Mouse (Mus musculus) lung, embryonic 15.5 days (tissue): ENCODE data around the gene Aif1. TPM values are rescaled to one million over a fixed set of nuclear protein-coding genes. Genes with fewer than 3 reads are reported as not detected.

Source experiments
- ATAC-seq: fragments of 200-750 bp; cut with Nextera tagmentation; 2 replicates; pipeline ENCODE4 v1.8.0; 2017; ENCODE audit warnings: moderate number of reproducible peaks, borderline replicate concordance; ENCODE audit not compliant: low FRiP score, low TSS enrichment; ENCODE audit errors: extremely low read depth
- H3K27ac ChIP-seq: fragments of 300-500 bp; sonication (generic); 2 replicates; pipeline ENCODE4 v1.5.1; 2015; ENCODE audit warnings: moderate library complexity, mild to moderate bottlenecking, inconsistent platforms
- H3K27me3 ChIP-seq: fragments of 300-500 bp; sonication (generic); 2 replicates; pipeline ENCODE4 v1.6.1; 2015; ENCODE audit warnings: inconsistent platforms
- H3K36me3 ChIP-seq: fragments of 300-500 bp; sonication (generic); 2 replicates; pipeline ENCODE4 v1.6.1; 2015; ENCODE audit warnings: inconsistent platforms
- H3K4me1 ChIP-seq: fragments of 300-500 bp; sonication (generic); 2 replicates; pipeline ENCODE4 v1.6.1; 2015; ENCODE audit warnings: inconsistent platforms
- H3K4me2 ChIP-seq: fragments of 300-500 bp; sonication (generic); 2 replicates; pipeline ENCODE4 v1.6.1; 2015; ENCODE audit warnings: inconsistent platforms, mild to moderate bottlenecking, moderate library complexity
- H3K4me3 ChIP-seq: fragments of 300-500 bp; sonication (generic); 2 replicates; pipeline ENCODE4 v1.5.1; 2015; ENCODE audit warnings: mild to moderate bottlenecking, inconsistent platforms
- H3K9ac ChIP-seq: fragments of 300-500 bp; sonication (generic); 2 replicates; pipeline ENCODE4 v1.6.1; 2015; ENCODE audit warnings: inconsistent platforms
- H3K9me3 ChIP-seq: fragments of 300-500 bp; sonication (generic); 2 replicates; pipeline ENCODE4 v1.6.1; 2016; ENCODE audit warnings: inconsistent platforms
- WGBS: fragments of 180-500 bp; shearing (Covaris S2); methylation state at CpG from one replicate; pipeline ENCODE4 v1.1.7; 2015; 5-methylcytosine and 5-hydroxymethylcytosine counted together
- polyA plus RNA-seq: library from polyadenylated mRNA; unstranded; fragments of >200 nt; fragmentation: Nextera tagmentation; extraction: Ambion mirVana; gene quantifications from 2 replicates; pipeline ENCODE4 v1.2.1, GENCODE M21; 2015

Gene Aif1
- polyA plus RNA-seq, 1 experiment from 2014 or later = 6.9 TPM

GRCm38 (mm10) chr17:35175382-35175781 lies 486 bp downstream of the Aif1 start:
- H3K4me1 ChIP-seq = no peaks in the 10 kb centered on the region
- H3K4me3 ChIP-seq = no peak overlapping the region
- H3K9me3 ChIP-seq = no peaks in the 10 kb centered on the region
- no peak overlapping the region for H3K4me2 ChIP-seq
- no peaks in the 10 kb centered on the region for H3K36me3 ChIP-seq
- no peaks in the 10 kb centered on the region for H3K27me3 ChIP-seq
- no peak overlapping the region for H3K9ac ChIP-seq
- no peak overlapping the region for H3K27ac ChIP-seq
- ATAC-seq = no peak
- WGBS = 69% methylated on average over 6 of the region's 6 CpGs

- no peak overlapping the region for H3K4me2 ChIP-seq
- H3K9me3 ChIP-seq = no peaks in the 10 kb centered on the region
- no peak overlapping the region for H3K4me3 ChIP-seq
- H3K27ac ChIP-seq = no peak overlapping the region
- H3K36me3 ChIP-seq = no peaks in the 10 kb centered on the region
- H3K9ac ChIP-seq = no peak overlapping the region
- 56% methylated on average over 8 of the region's 8 CpGs for WGBS
- no peak for ATAC-seq
- H3K4me1 ChIP-seq = no peaks in the 10 kb centered on the region
- no peaks in the 10 kb centered on the region for H3K27me3 ChIP-seq
Observed at GRCm38 (mm10) chr17:35174201-35174977, 1.5 kb downstream of the Aif1 start.

- no peaks in the 10 kb centered on the region for H3K4me1 ChIP-seq
- no peak overlapping the region for H3K4me3 ChIP-seq
- H3K4me2 ChIP-seq = no peak overlapping the region
- H3K27me3 ChIP-seq = no peaks in the 10 kb centered on the region
- no peak overlapping the region for H3K27ac ChIP-seq
- no peaks in the 10 kb centered on the region for H3K9me3 ChIP-seq
- ATAC-seq = no peak
- H3K9ac ChIP-seq = no peak overlapping the region
- no peaks in the 10 kb centered on the region for H3K36me3 ChIP-seq
- WGBS = 59% methylated on average over 3 of the region's 3 CpGs
Observed at GRCm38 (mm10) chr17:35173329-35173728, 2.5 kb downstream of the Aif1 start.

GRCm38 (mm10) chr17:35172445-35173234 lies 3.2 kb downstream of the Aif1 start:
- WGBS = 64% methylated on average over 11 of the region's 11 CpGs
- Histone ChIP-seq H3K27ac (no peak overlapping the region), H3K4me2 (no peak overlapping the region), H3K4me1 (no peaks in the 10 kb centered on the region), H3K4me3 (no peak overlapping the region), H3K9ac (no peak overlapping the region), H3K27me3 (no peaks in the 10 kb centered on the region), H3K36me3 (no peaks in the 10 kb centered on the region), H3K9me3 (no peaks in the 10 kb centered on the region)
- no peak for ATAC-seq

- H3K27me3 ChIP-seq = no peaks in the 10 kb centered on the region
- H3K4me3 ChIP-seq = no peak overlapping the region
- H3K4me2 ChIP-seq = no peak overlapping the region
- no peaks in the 10 kb centered on the region for H3K36me3 ChIP-seq
- peaks cover 13% of the 10 kb centered on the region for H3K4me1 ChIP-seq
- ATAC-seq = no peak
- WGBS = 8% methylated on average over 4 of the region's 4 CpGs
- H3K27ac ChIP-seq = no peak overlapping the region
- H3K9me3 ChIP-seq = no peaks in the 10 kb centered on the region
- no peak overlapping the region for H3K9ac ChIP-seq
Observed at GRCm38 (mm10) chr17:35168541-35169207, 7.2 kb downstream of the Aif1 start.

- H3K4me2 ChIP-seq = no peak overlapping the region
- H3K36me3 ChIP-seq = no peaks in the 10 kb centered on the region
- H3K9me3 ChIP-seq = no peaks in the 10 kb centered on the region
- H3K4me3 ChIP-seq = no peak overlapping the region
- no peak overlapping the region for H3K27ac ChIP-seq
- peaks cover 16% of the 10 kb centered on the region for H3K4me1 ChIP-seq
- no peaks in the 10 kb centered on the region for H3K27me3 ChIP-seq
- 81% methylated on average over 7 of the region's 7 CpGs for WGBS
- ATAC-seq = no peak
- no peak overlapping the region for H3K9ac ChIP-seq
Observed at GRCm38 (mm10) chr17:35167794-35168193, 8.1 kb downstream of the Aif1 start.

- peaks cover 26% of the 10 kb centered on the region for H3K4me1 ChIP-seq
- peak overlapping the region; percentile 100; the same call in 1 of the 2 replicates for H3K27ac ChIP-seq
- H3K4me2 ChIP-seq = peak overlapping the region; percentile 58
- peak overlapping the region; percentile 90; the same call in 1 of the 2 replicates for H3K4me3 ChIP-seq
- WGBS = 67% methylated on average over 8 of the region's 8 CpGs
- no peak for ATAC-seq
- H3K36me3 ChIP-seq = peaks cover 5% of the 10 kb centered on the region
- H3K27me3 ChIP-seq = no peaks in the 10 kb centered on the region
- no peak overlapping the region for H3K9ac ChIP-seq
- no peaks in the 10 kb centered on the region for H3K9me3 ChIP-seq
Observed at GRCm38 (mm10) chr17:35166352-35167035, 9.4 kb downstream of the Aif1 start.

- H3K4me3 ChIP-seq = peak overlapping the region; percentile 90
- peak overlapping the region; percentile 100 for H3K27ac ChIP-seq
- peaks cover 29% of the 10 kb centered on the region for H3K4me1 ChIP-seq
- H3K27me3 ChIP-seq = no peaks in the 10 kb centered on the region
- ATAC-seq = peak; percentile 85
- H3K9ac ChIP-seq = peak overlapping the region; percentile 59
- peak overlapping the region; percentile 58 for H3K4me2 ChIP-seq
- H3K36me3 ChIP-seq = peaks cover 14% of the 10 kb centered on the region
- no peaks in the 10 kb centered on the region for H3K9me3 ChIP-seq
- WGBS = 17% methylated on average over 12 of the region's 12 CpGs
Observed at GRCm38 (mm10) chr17:35165451-35166155, 10.3 kb downstream of the Aif1 start.

GRCm38 (mm10) chr17:35164568-35165450 lies 11.1 kb downstream of the Aif1 start, which contains the start of gene Prrc2a:
Gene Prrc2a, minus strand, starts transcription at chr17:35164897.
- peak; percentile 98 for ATAC-seq
- Histone ChIP-seq H3K4me1 (peaks cover 29% of the 10 kb centered on the region), H3K4me2 (peak within 1 kb of the TSS; percentile 89), H3K4me3 (peak within 1 kb of the TSS; percentile 90), H3K27me3 (no peaks in the 10 kb centered on the region), H3K36me3 (peaks cover 22% of the 10 kb centered on the region), H3K27ac (peak within 1 kb of the TSS; percentile 100), H3K9ac (peak within 1 kb of the TSS; percentile 97), H3K9me3 (no peaks in the 10 kb centered on the region)
- WGBS = under 1% methylated on average over 54 of the region's 89 CpGs

GRCm38 (mm10) chr17:35164218-35164567 lies 11.7 kb downstream of the Aif1 start:
- Histone ChIP-seq H3K4me2 (peak overlapping the region; percentile 89), H3K36me3 (peaks cover 28% of the 10 kb centered on the region), H3K27me3 (no peaks in the 10 kb centered on the region), H3K9ac (peak overlapping the region; percentile 97), H3K9me3 (no peaks in the 10 kb centered on the region), H3K4me3 (peak overlapping the region; percentile 90), H3K27ac (peak overlapping the region; percentile 94), H3K4me1 (peaks cover 29% of the 10 kb centered on the region)
- no peak for ATAC-seq
- 0% methylated on average over 14 of the region's 28 CpGs for WGBS
